Mouse (Mus musculus): ENCODE results near the gene Cfap61. TPM values are rescaled to one million over a fixed set of nuclear protein-coding genes. Genes with fewer than 3 reads are reported as not detected.
"Not testable (repeated sequence)": the region's sequence is repeated elsewhere in the genome, so short reads cannot be mapped to it uniquely, and the experiment has no call there.

The Cfap61 gene
- 0.71 and 1.6 TPM in 2 replicates for polyA plus RNA-seq (2015; fragmentation: Nextera tagmentation; extraction: Ambion mirVana)

- H3K4me2 ChIP-seq = peak within 1 kb of the TSS; percentile 95
- under 1% methylated on average over 61 of the region's 61 CpGs for WGBS
- H3K4me3 ChIP-seq = peak within 1 kb of the TSS; percentile 95
- H3K36me3 ChIP-seq = peaks cover 31% of the 10 kb centered on the region
- 0 out of 2 replicates have a peak within 1 kb of the TSS, but pooled peaks have one; percentile 20 for H3K27ac ChIP-seq (replicated peaks)
- H3K9me3 ChIP-seq = no peaks in the 10 kb centered on the region
- 0 out of 2 replicates have a peak, but pooled peaks cover 3% of the 10 kb centered on the region for H3K27me3 ChIP-seq (replicated peaks)
- peaks cover 15% of the 10 kb centered on the region for H3K4me1 ChIP-seq
- peak within 1 kb of the TSS; percentile 91 for H3K9ac ChIP-seq
- ATAC-seq (ENCODE audit: extremely low read depth, insufficient number of reproducible peaks, low FRiP score, low TSS enrichment) = peak; percentile 95
Measured at GRCm38 (mm10) chr2:145934339-145935231, at the start of gene Cfap61, which contains the start of gene Crnkl1. Cfap61 (plus strand) TSS chr2:145934784. Crnkl1 (minus strand) TSS chr2:145935014.

GRCm38 (mm10) chr2:145884913-145885785, 49.4 kb upstream of the Cfap61 start:
- 51% methylated on average over 14 of the region's 14 CpGs for WGBS
- H3K27me3 ChIP-seq (replicated peaks) = no peaks in the 10 kb centered on the region

GRCm38 (mm10) chr2:145887937-145888765, 46.4 kb upstream of the Cfap61 start:
- Histone ChIP-seq H3K27me3 (replicated peaks) (no peaks in the 10 kb centered on the region), H3K4me3 (no peak overlapping the region), H3K4me1 (peaks cover 59% of the 10 kb centered on the region), H3K9ac (peak overlapping the region; percentile 45), H3K36me3 (peaks cover 40% of the 10 kb centered on the region), H3K4me2 (peak overlapping the region; percentile 54), H3K27ac (replicated peaks) (peak overlapping the region; percentile 96), H3K9me3 (no peaks in the 10 kb centered on the region)
- 20% methylated on average over 14 of the region's 14 CpGs for WGBS
- peak; percentile 61; the same call in 1 of the 2 replicates for ATAC-seq (ENCODE audit: extremely low read depth, insufficient number of reproducible peaks, low FRiP score, low TSS enrichment)

More at GRCm38 (mm10) chr2:145884913-145885785, 49.4 kb upstream of the Cfap61 start:
- no peak for ATAC-seq (ENCODE audit: extremely low read depth, insufficient number of reproducible peaks, low FRiP score, low TSS enrichment)
- Histone ChIP-seq H3K4me2 (no peak overlapping the region), H3K9me3 (no peaks in the 10 kb centered on the region), H3K4me3 (no peak overlapping the region), H3K36me3 (peaks cover 52% of the 10 kb centered on the region), H3K27ac (replicated peaks) (peak overlapping the region; percentile 85), H3K9ac (no peak overlapping the region), H3K4me1 (peaks cover 62% of the 10 kb centered on the region)

- H3K36me3 ChIP-seq = peaks cover 33% of the 10 kb centered on the region
- no peaks in the 10 kb centered on the region for H3K27me3 ChIP-seq (replicated peaks)
- H3K4me2 ChIP-seq = peak overlapping the region; percentile 54
- H3K9ac ChIP-seq = no peak overlapping the region
- ATAC-seq (ENCODE audit: extremely low read depth, insufficient number of reproducible peaks, low FRiP score, low TSS enrichment) = 0 out of 2 replicates have a peak, but pooled peaks have one; percentile 8
- H3K4me1 ChIP-seq = peaks cover 51% of the 10 kb centered on the region
- no peaks in the 10 kb centered on the region for H3K9me3 ChIP-seq
- H3K27ac ChIP-seq (replicated peaks) = peak overlapping the region; percentile 96
- 47% methylated on average over 6 of the region's 6 CpGs for WGBS
- no peak overlapping the region for H3K4me3 ChIP-seq
Measured at GRCm38 (mm10) chr2:145888766-145889480, 45.7 kb upstream of the Cfap61 start.

GRCm38 (mm10) chr2:145890571-145890970, 44.0 kb upstream of the Cfap61 start:
- Histone ChIP-seq H3K36me3 (peaks cover 20% of the 10 kb centered on the region), H3K9me3 (no peaks in the 10 kb centered on the region), H3K4me1 (peaks cover 35% of the 10 kb centered on the region), H3K27me3 (replicated peaks) (no peaks in the 10 kb centered on the region), H3K27ac (replicated peaks) (no peak overlapping the region), H3K4me3 (no peak overlapping the region), H3K4me2 (no peak overlapping the region), H3K9ac (no peak overlapping the region)
- WGBS = 73% methylated on average over 2 of the region's 2 CpGs
- no peak for ATAC-seq (ENCODE audit: extremely low read depth, insufficient number of reproducible peaks, low FRiP score, low TSS enrichment)

- no peaks in the 10 kb centered on the region for H3K36me3 ChIP-seq
- peaks cover 13% of the 10 kb centered on the region for H3K4me1 ChIP-seq
- no peak overlapping the region for H3K4me2 ChIP-seq
- 95% methylated on average over 6 of the region's 6 CpGs for WGBS
- no peaks in the 10 kb centered on the region for H3K9me3 ChIP-seq
- ATAC-seq (ENCODE audit: extremely low read depth, insufficient number of reproducible peaks, low FRiP score, low TSS enrichment) = no peak
- H3K27ac ChIP-seq (replicated peaks) = no peak overlapping the region
- H3K9ac ChIP-seq = no peak overlapping the region
- H3K4me3 ChIP-seq = no peak overlapping the region
- no peaks in the 10 kb centered on the region for H3K27me3 ChIP-seq (replicated peaks)
Measured at GRCm38 (mm10) chr2:145893756-145894155, 40.8 kb upstream of the Cfap61 start.

GRCm38 (mm10) chr2:145898106-145898505, 36.5 kb upstream of the Cfap61 start:
- Histone ChIP-seq H3K4me2 (no peak overlapping the region), H3K4me1 (peaks cover 4% of the 10 kb centered on the region; the same call in 1 of the 2 replicates), H3K4me3 (no peak overlapping the region), H3K9me3 (no peaks in the 10 kb centered on the region), H3K27me3 (replicated peaks) (no peaks in the 10 kb centered on the region), H3K27ac (replicated peaks) (no peak overlapping the region), H3K36me3 (no peaks in the 10 kb centered on the region), H3K9ac (no peak overlapping the region)
- no peak for ATAC-seq (ENCODE audit: extremely low read depth, insufficient number of reproducible peaks, low FRiP score, low TSS enrichment)
- 74% methylated on average over 9 of the region's 9 CpGs for WGBS

- not testable (repeated sequence) for H3K9ac ChIP-seq; H3K36me3 ChIP-seq; H3K27ac ChIP-seq (replicated peaks); ATAC-seq (ENCODE audit: extremely low read depth, insufficient number of reproducible peaks, low FRiP score, low TSS enrichment); H3K9me3 ChIP-seq; H3K4me3 ChIP-seq; H3K4me2 ChIP-seq; H3K27me3 ChIP-seq (replicated peaks)
- peaks cover 20% of the 10 kb centered on the region for H3K4me1 ChIP-seq
- WGBS = 66% methylated on average over 8 of the region's 8 CpGs
Measured at GRCm38 (mm10) chr2:145900318-145900717, 34.3 kb upstream of the Cfap61 start.

GRCm38 (mm10) chr2:145901861-145902260, 32.7 kb upstream of the Cfap61 start, which contains the start of gene Naa20:
Naa20 (plus strand) TSS chr2:145902099.
- WGBS = 75% methylated on average over 6 of the region's 6 CpGs
- Histone ChIP-seq H3K9me3 (no peaks in the 10 kb centered on the region), H3K9ac (peak within 1 kb of the TSS; percentile 97), H3K36me3 (peaks cover 9% of the 10 kb centered on the region), H3K27me3 (replicated peaks) (no peaks in the 10 kb centered on the region), H3K4me3 (peak within 1 kb of the TSS; percentile 98), H3K4me2 (peak within 1 kb of the TSS; percentile 92), H3K4me1 (peaks cover 24% of the 10 kb centered on the region), H3K27ac (replicated peaks) (peak within 1 kb of the TSS; percentile 93; the same call in 1 of the 2 replicates)
- ATAC-seq (ENCODE audit: extremely low read depth, insufficient number of reproducible peaks, low FRiP score, low TSS enrichment) = no peak
